Mouse (Mus musculus) neural tube, embryonic 14.5 days (tissue): Measurements from ENCODE around the gene Panx3. TPM values are rescaled to one million over a fixed set of nuclear protein-coding genes. Genes with fewer than 3 reads are reported as not detected.

Experiments used
- ATAC-seq: fragments of 200-750 bp; cut with Nextera tagmentation; 2 replicates; pipeline ENCODE4 v1.8.0; 2017; ENCODE audit warnings: low read depth, mild to moderate bottlenecking, moderate TSS enrichment, moderate library complexity
- H3K27ac ChIP-seq: fragments of 300-500 bp; sonication (generic); 2 replicates; pipeline ENCODE4 v1.5.1; 2014; ENCODE audit warnings: low read depth, mild to moderate bottlenecking, control low read depth, low read length, moderate library complexity, mixed read lengths
- H3K27me3 ChIP-seq: fragments of 300-500 bp; sonication (generic); 2 replicates; pipeline ENCODE4 v1.6.1; 2014; ENCODE audit warnings: low read length; ENCODE audit not compliant: control insufficient read depth, insufficient read depth
- H3K36me3 ChIP-seq: fragments of 300-500 bp; sonication (generic); 2 replicates; pipeline ENCODE4 v1.6.1; 2014; ENCODE audit warnings: low read length, mixed read lengths; ENCODE audit not compliant: control insufficient read depth, insufficient read depth
- H3K4me1 ChIP-seq: fragments of 300-500 bp; sonication (generic); 2 replicates; pipeline ENCODE4 v1.6.1; 2014; ENCODE audit warnings: low read length; ENCODE audit not compliant: control insufficient read depth, insufficient read depth
- H3K4me2 ChIP-seq: fragments of 300-500 bp; sonication (generic); 2 replicates; pipeline ENCODE4 v1.6.1; 2014; ENCODE audit warnings: mild to moderate bottlenecking, low read depth, low read length, control low read depth
- H3K4me3 ChIP-seq: fragments of 300-500 bp; sonication (generic); 2 replicates; pipeline ENCODE4 v1.5.1; 2014; ENCODE audit warnings: low read depth, low read length, control low read depth, mixed read lengths
- H3K9ac ChIP-seq: fragments of 300-500 bp; sonication (generic); replicated peaks from 2 replicates; pipeline ENCODE4 v1.6.1; 2014; ENCODE audit warnings: low read depth, mild to moderate bottlenecking, control low read depth, low read length, mixed read lengths
- H3K9me3 ChIP-seq: fragments of 300-500 bp; sonication (generic); 2 replicates; pipeline ENCODE4 v1.6.1; 2016; ENCODE audit warnings: low read length; ENCODE audit not compliant: control insufficient read depth
- WGBS: fragments of 180-500 bp; shearing (Covaris S2); extraction: QIAGEN DNeasy Blood & Tissue Kit; methylation state at CpG from one replicate; pipeline ENCODE4 v1.1.7; 2014; 5-methylcytosine and 5-hydroxymethylcytosine counted together
- polyA plus RNA-seq: library from polyadenylated mRNA; unstranded; fragments of >200 nt; fragmentation: Nextera tagmentation; extraction: Ambion mirVana; gene quantifications from 2 replicates; pipeline ENCODE4 v1.2.1, GENCODE M21; 2014

Panx3 gene
- polyA plus RNA-seq, 1 experiment from 2014 or later: not detected

DNA sequence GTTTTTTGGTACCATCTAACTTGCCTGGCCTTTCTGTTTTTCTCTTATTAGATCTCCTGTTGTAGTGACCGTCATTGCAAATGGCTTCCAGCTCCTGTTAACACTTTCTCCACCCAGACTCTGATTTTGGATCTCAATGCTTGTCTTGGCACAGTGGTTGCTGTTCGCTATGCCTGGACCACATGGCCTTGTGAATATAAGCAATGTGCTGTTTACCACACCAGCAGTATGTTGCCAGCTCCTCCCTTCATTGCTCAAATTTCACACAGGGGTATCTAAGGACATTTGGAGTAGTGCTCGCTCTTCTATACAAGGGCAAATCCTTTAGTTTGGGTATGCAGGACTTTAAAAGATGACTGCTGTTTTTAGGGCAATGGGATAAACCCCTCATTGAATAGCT lies 22.8 kb downstream of the Panx3 start:
- no peak overlapping the region for H3K27ac ChIP-seq
- 89% methylated on average over 3 of the region's 3 CpGs for WGBS

DNA sequence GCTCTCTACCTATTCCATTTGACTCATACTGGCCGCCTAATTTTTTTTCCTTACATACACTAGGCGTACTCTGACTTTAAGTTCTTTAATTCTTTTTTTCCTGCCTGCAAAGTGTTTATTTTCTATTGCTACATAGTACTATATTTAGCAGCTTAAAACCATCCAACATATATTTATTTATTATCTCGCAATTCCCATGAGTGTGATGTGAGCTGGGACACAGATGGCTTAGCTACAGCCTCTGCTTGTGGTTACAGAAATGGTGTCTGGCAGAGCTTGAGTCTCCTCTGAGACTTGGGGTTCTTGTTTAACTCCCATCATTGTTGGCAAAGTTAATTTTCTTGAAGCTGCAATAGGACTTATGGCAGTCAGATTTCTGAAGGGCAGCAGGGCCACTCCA lies 30.3 kb downstream of the Panx3 start:
- H3K4me2 ChIP-seq: no peak overlapping the region
- no peak overlapping the region for H3K9ac ChIP-seq
- H3K36me3 ChIP-seq: no peaks in the 10 kb centered on the region
- no peaks in the 10 kb centered on the region for H3K4me1 ChIP-seq
- 88% methylated on average over 3 of the region's 3 CpGs for WGBS
- H3K27me3 ChIP-seq: no peaks in the 10 kb centered on the region
- ATAC-seq: no peak
- H3K9me3 ChIP-seq: no peaks in the 10 kb centered on the region
- H3K4me3 ChIP-seq: no peak overlapping the region
- H3K27ac ChIP-seq: no peak overlapping the region

More for the DNA sequence above, 22.8 kb downstream of the Panx3 start:
- no peak for ATAC-seq
- Histone ChIP-seq H3K27me3 (no peaks in the 10 kb centered on the region), H3K9me3 (no peaks in the 10 kb centered on the region), H3K4me1 (no peaks in the 10 kb centered on the region), H3K4me3 (no peak overlapping the region), H3K9ac (no peak overlapping the region), H3K4me2 (no peak overlapping the region), H3K36me3 (peaks cover 26% of the 10 kb centered on the region)

DNA sequence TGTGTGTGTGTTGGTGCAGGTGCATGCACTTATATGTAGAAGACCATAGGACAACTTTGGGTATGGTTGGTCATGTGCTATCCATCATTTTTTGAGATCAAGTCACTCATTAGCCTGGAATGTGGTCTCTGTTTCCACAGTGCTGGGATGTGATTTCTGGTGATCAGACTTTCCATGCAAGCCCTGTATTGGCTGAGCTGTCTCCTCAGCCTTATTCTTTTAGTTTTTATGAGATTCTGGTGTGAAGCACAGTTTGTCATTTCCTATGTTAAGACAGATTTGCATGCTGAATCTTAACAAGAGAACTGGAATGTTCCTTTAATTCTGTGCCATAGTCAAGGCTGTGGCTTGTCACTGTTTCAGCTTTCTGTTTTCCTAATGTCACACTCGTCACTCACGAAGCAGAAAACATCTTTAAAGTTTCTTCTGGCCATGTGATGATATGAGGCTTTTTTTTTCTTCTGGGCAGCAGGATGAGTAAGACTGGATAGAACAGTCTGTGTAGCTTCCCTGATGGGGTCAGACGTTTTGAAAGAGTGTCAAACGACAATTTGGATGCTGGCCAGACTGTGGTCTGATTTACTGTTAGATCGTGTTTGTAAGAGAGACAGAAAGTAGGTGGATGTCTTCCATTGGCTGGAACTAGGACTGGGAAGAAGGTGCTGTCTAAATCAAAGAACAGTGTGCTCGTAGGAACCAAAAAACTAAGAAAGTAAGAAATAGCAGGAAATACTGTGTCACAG lies 32.1 kb downstream of the Panx3 start:
- Histone ChIP-seq H3K36me3 (no peaks in the 10 kb centered on the region), H3K27ac (no peak overlapping the region), H3K4me3 (no peak overlapping the region), H3K9ac (no peak overlapping the region), H3K9me3 (no peaks in the 10 kb centered on the region), H3K27me3 (no peaks in the 10 kb centered on the region), H3K4me1 (no peaks in the 10 kb centered on the region), H3K4me2 (no peak overlapping the region)
- 0 out of 2 replicates have a peak, but pooled peaks have one; percentile 17 for ATAC-seq
- 51% methylated on average over 6 of the region's 6 CpGs for WGBS

DNA sequence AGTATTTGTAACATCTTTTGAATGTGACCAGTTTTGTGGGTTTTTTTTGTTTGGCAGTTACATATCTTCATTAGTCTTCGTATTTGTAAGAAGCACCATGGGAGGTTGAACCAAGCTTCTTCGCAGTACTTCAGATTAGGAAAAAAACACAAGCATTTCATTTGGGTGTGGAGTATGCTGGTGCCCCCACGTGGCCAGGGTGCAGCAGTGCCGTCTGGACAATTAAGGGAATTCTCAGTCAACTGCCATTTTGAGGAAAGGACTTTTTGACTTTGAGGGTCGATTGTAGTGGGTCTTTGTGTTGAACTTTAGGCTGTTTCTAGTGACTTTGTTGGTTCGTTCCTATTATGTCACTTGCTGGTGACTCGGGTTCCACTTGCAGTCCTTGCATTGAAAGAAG lies 32.7 kb downstream of the Panx3 start:
- peak; percentile 51; the same call in 1 of the 2 replicates for ATAC-seq
- Histone ChIP-seq H3K27me3 (no peaks in the 10 kb centered on the region), H3K27ac (no peak overlapping the region), H3K9me3 (no peaks in the 10 kb centered on the region), H3K4me2 (no peak overlapping the region), H3K9ac (no peak overlapping the region), H3K4me1 (no peaks in the 10 kb centered on the region), H3K36me3 (no peaks in the 10 kb centered on the region), H3K4me3 (no peak overlapping the region)
- 14% methylated on average over 7 of the region's 7 CpGs for WGBS

DNA sequence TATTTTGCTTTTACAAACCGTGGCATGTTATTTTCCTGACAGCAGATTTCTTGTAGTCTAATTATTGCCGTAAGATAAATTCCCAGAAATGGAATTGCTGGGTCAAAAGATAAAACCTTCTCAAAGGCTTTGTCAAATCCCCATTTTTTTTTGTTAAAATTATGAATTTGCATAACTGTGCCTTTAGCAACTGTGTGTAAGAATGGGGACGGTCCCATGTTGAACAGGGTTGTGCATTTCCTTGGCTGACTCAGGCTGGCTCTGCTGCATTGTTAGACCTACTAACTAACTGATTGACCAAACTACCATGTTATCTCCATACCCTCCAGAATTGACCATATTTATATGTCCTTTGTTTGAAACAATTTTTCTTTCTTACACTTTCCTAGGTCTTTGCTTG lies 34.8 kb downstream of the Panx3 start:
- no peaks in the 10 kb centered on the region for H3K9me3 ChIP-seq
- H3K9ac ChIP-seq: no peak overlapping the region
- H3K27me3 ChIP-seq: no peaks in the 10 kb centered on the region
- 90% methylated on average over 3 of the region's 3 CpGs for WGBS
- no peak overlapping the region for H3K27ac ChIP-seq
- no peak for ATAC-seq
- no peaks in the 10 kb centered on the region for H3K36me3 ChIP-seq
- no peaks in the 10 kb centered on the region for H3K4me1 ChIP-seq
- H3K4me2 ChIP-seq: no peak overlapping the region
- H3K4me3 ChIP-seq: no peak overlapping the region

DNA sequence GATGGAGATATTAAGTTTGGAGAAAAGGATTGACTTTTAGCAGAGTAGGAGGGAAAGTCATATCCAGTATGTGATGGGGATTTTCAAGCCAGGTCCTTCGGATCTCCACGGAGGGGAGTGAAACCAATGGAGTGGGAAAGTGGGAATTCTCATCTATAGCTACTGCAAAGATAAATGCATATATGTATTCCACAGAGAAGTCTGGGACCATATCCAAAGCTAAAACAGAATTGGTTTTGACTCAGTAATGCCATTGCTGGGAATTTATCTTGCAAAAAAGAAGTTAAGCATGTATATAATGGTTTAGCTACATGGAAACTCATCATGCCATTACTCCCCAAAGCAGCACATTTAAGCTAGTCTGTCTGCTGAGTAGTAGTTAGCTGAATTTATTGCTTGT lies 36.7 kb downstream of the Panx3 start:
- H3K4me3 ChIP-seq: no peak overlapping the region
- no peaks in the 10 kb centered on the region for H3K4me1 ChIP-seq
- H3K36me3 ChIP-seq: no peaks in the 10 kb centered on the region
- H3K9ac ChIP-seq: no peak overlapping the region
- no peak overlapping the region for H3K4me2 ChIP-seq
- H3K27ac ChIP-seq: no peak overlapping the region
- no peaks in the 10 kb centered on the region for H3K27me3 ChIP-seq
- no peak for ATAC-seq
- no peaks in the 10 kb centered on the region for H3K9me3 ChIP-seq
- WGBS: 78% methylated on average over 2 of the region's 2 CpGs

DNA sequence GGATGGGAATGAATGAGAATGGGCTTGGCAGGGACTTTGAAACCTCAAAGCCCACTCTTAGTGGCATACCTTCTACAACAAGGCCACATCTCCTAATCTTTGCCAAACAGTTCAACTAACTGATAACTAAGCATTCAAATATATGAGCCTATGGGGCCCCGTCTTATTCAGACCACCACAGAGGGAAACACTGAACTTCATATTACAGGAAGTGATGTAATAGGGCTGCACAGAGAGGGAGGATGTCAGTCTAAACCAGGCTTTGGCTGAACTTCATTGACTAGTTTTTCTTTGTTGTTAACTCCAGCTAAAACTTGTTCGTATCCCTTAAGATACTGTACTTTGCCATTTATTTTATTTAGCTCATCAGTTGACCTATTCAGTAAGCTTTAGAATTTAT lies 39.1 kb downstream of the Panx3 start:
- H3K27me3 ChIP-seq: no peaks in the 10 kb centered on the region
- H3K27ac ChIP-seq: no peak overlapping the region
- H3K4me1 ChIP-seq: peaks cover 15% of the 10 kb centered on the region
- no peak overlapping the region for H3K4me2 ChIP-seq
- H3K36me3 ChIP-seq: no peaks in the 10 kb centered on the region
- H3K4me3 ChIP-seq: no peak overlapping the region
- WGBS: 93% methylated on average over 2 of the region's 2 CpGs
- no peak overlapping the region for H3K9ac ChIP-seq
- no peak for ATAC-seq
- no peaks in the 10 kb centered on the region for H3K9me3 ChIP-seq

DNA sequence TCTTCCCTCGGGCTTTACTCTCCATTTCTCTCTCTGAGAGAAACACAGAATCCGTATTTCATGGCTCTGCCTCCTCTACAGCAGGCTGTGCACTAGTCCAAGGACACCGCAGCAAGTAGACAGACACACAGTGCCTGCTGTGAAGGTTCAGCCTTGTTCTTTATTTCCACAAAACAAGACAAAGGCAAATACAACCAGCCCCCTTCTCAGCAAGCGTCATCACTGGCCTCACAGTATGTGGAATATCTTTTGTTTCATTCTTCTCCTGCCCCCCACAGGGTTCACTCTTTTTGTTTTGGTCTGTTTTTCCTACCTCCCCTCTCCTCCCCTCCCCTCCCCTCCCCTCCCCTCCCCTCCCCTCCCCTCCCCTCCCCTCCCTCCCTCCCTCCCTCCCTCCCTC lies 40.5 kb downstream of the Panx3 start:
- Histone ChIP-seq H3K4me1 (peaks cover 15% of the 10 kb centered on the region), H3K36me3 (no peaks in the 10 kb centered on the region), H3K27me3 (no peaks in the 10 kb centered on the region), H3K4me2 (no peak overlapping the region), H3K9me3 (no peaks in the 10 kb centered on the region), H3K9ac (no peak overlapping the region), H3K27ac (no peak overlapping the region), H3K4me3 (no peak overlapping the region)
- 36% methylated on average over 4 of the region's 4 CpGs for WGBS
- no peak for ATAC-seq

DNA sequence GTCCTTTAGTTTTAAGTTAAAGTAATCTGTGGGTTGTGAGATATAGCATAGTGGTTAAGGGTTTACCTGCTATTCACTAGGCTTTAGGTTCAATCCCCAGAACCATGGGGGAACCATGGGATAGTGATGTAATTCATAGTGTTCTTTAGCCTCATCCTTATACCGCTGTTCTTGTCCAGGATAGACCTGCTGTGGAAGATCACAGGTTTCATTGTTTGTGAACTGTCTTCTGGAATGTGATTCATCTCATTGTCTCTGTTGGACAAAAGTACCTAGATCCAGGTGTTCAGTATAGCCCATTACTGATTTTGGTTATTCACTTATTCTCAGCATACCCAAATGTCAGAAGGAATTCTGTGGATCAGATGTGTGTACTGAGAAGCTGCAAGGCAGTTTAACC lies 41.8 kb downstream of the Panx3 start:
- Histone ChIP-seq H3K4me2 (no peak overlapping the region), H3K27me3 (no peaks in the 10 kb centered on the region), H3K4me3 (no peak overlapping the region), H3K4me1 (peaks cover 15% of the 10 kb centered on the region), H3K9me3 (no peaks in the 10 kb centered on the region), H3K36me3 (no peaks in the 10 kb centered on the region), H3K27ac (no peak overlapping the region), H3K9ac (no peak overlapping the region)
- ATAC-seq: no peak
- WGBS: 96% methylated on average over 1 of the region's 1 CpGs
